Mouse (Mus musculus) bone marrow, adult 2 months (tissue): ENCODE measurements around the gene Arl2. TPM values are rescaled to one million over a fixed set of nuclear protein-coding genes. Genes with fewer than 3 reads are reported as not detected.

Experiments
- H3K27ac ChIP-seq: fragments of 200-500 bp; 2 replicates; pipeline ENCODE4 v1.5.1; 2012; ENCODE audit warnings: low read depth, mild to moderate bottlenecking, control low read depth, inconsistent platforms, low read length; ENCODE audit not compliant: control insufficient read depth, poor library complexity, insufficient read depth
- H3K4me1 ChIP-seq: fragments of 200-500 bp; 2 replicates; pipeline ENCODE4 v1.6.1; 2011; ENCODE audit warnings: low read length; ENCODE audit not compliant: control insufficient read depth, insufficient read depth
- H3K4me3 ChIP-seq: fragments of 200-500 bp; replicated peaks from 2 replicates; pipeline ENCODE3; 2011; ENCODE audit warnings: mild to moderate bottlenecking, low read depth, low read length, control low read depth; ENCODE audit not compliant: control insufficient read depth
- CTCF ChIP-seq: fragments of 200-500 bp; IDR thresholded peaks from 2 replicates; pipeline ENCODE4 v1.5.1; 2011; ENCODE audit warnings: low read length, control low read depth; ENCODE audit not compliant: control insufficient read depth, insufficient read depth
- POLR2A ChIP-seq: fragments of 200-500 bp; IDR thresholded peaks from 2 replicates; pipeline ENCODE4 v1.6.1; 2011; ENCODE audit warnings: low read depth, mild to moderate bottlenecking, control low read depth, low read length, borderline replicate concordance; ENCODE audit not compliant: control insufficient read depth
- WGBS: fragments of 180-500 bp; shearing (Covaris S2); methylation state at CpG from one replicate; pipeline ENCODE4 v1.1.7; 2018; 5-methylcytosine and 5-hydroxymethylcytosine counted together
- polyA plus RNA-seq: library from polyadenylated mRNA; stranded (reverse); fragments of >200 nt; gene quantifications from 2 replicates; pipeline ENCODE4 v1.2.4, GENCODE M21; 2011; ENCODE audit warnings: low replicate concordance; ENCODE audit not compliant: missing spikeins, insufficient read depth, insufficient read length

Gene Arl2
- 19.6 and 20.5 TPM in 2 replicates for polyA plus RNA-seq

GRCm38 (mm10) chr19:6141394-6141749 lies at the start of gene Arl2:
Gene Arl2 (minus strand): TSS chr19:6141548.
- Histone ChIP-seq H3K4me1 (no peaks in the 10 kb centered on the region), H3K4me3 (peak within 1 kb of the TSS; percentile 77), H3K27ac (peak within 1 kb of the TSS; percentile 81)
- WGBS = 1% methylated on average over 15 of the region's 15 CpGs
- TF ChIP-seq CTCF (peak; percentile 67), POLR2A (no peak)

DNA sequence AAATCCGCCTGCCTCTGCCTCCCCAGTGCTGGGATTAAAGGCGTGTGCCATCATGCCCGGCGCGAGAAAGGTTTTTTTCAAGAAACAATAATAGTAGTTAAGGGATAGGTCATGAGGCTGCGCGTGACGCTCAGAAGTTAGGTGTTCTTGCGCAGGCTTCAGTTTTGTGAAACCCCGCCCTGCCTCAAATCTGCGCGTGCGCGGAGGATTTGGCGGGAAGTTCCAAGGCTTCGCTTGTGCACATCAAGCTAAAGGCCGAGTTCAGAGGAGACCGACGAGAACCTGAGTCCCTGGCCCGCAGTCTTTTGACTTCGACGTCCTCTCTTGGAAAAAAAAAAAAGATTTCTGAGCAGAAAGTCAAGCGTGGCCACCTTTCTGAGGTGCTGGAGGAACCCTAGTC lies 42.8 kb upstream of the Arl2 start, which contains the start of gene Majin:
TSS of gene Majin (plus strand) at position 258 of the 400 bp plus-strand sequence.
- no peak within 1 kb of the TSS for H3K27ac ChIP-seq
- no peak within 1 kb of the TSS for H3K4me3 ChIP-seq
- TF ChIP-seq CTCF (no peak), POLR2A (no peak)
- no peaks in the 10 kb centered on the region for H3K4me1 ChIP-seq
- 84% methylated on average over 23 of the region's 23 CpGs for WGBS

GRCm38 (mm10) chr19:6182534-6182933 lies 41.2 kb upstream of the Arl2 start:
- no peaks in the 10 kb centered on the region for H3K4me1 ChIP-seq
- 7% methylated on average over 3 of the region's 3 CpGs for WGBS
- H3K4me3 ChIP-seq = no peak overlapping the region
- no peak for TF ChIP-seq POLR2A
- TF ChIP-seq CTCF = no peak
- no peak overlapping the region for H3K27ac ChIP-seq

DNA sequence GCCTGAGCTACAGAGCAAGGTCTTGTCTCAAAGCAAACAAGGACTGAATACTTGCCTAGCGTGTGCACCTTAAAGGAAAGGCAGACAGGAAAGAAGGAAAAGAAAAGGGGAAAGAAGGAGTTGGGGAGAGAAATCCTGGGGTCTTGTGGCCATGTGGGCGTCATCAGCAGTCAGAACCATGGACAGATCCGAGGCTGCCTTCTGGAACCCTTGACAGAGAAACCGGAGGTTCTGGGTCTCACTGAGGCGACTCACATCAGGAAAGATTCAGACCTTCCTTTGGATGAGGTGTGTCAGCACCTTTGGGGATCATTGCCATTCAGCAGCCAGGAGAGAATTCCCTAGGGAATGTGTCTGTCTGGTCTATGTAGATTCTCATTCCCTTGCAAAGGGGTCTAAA lies 40.3 kb upstream of the Arl2 start:
- TF ChIP-seq POLR2A = no peak
- TF ChIP-seq CTCF = no peak
- Histone ChIP-seq H3K27ac (no peak overlapping the region), H3K4me1 (no peaks in the 10 kb centered on the region), H3K4me3 (no peak overlapping the region)
- 24% methylated on average over 5 of the region's 5 CpGs for WGBS

- no peak overlapping the region for H3K27ac ChIP-seq
- 87% methylated on average over 6 of the region's 6 CpGs for WGBS
- H3K4me1 ChIP-seq = no peaks in the 10 kb centered on the region
- H3K4me3 ChIP-seq = no peak overlapping the region
- TF ChIP-seq POLR2A = no peak
- TF ChIP-seq CTCF = no peak
Observed at GRCm38 (mm10) chr19:6178775-6179174, 37.4 kb upstream of the Arl2 start.

DNA sequence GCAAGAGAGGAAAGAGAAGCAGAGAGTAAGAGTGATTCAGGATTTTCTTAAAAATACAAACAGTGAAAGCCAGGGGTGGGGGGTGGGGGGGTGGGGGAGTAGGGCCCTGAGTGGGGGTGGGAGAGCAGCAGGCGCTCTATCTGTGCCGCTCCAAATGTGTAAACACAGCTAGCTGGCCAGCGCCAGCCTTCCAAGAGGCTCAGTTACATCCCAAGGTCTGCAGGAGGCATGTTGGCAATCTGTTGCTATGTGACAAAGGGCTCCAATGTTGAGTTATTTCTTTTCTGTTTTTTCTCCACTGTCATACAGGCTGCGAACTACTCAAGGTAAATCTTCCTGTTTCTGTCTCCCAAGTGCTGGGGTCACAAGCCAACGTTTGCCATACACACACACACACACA lies 33.4 kb upstream of the Arl2 start:
- Histone ChIP-seq H3K4me1 (no peaks in the 10 kb centered on the region), H3K27ac (no peak overlapping the region), H3K4me3 (no peak overlapping the region)
- no peak for TF ChIP-seq POLR2A
- no peak for TF ChIP-seq CTCF
- 68% methylated on average over 5 of the region's 5 CpGs for WGBS

- H3K4me1 ChIP-seq = no peaks in the 10 kb centered on the region
- H3K27ac ChIP-seq = no peak overlapping the region
- WGBS = 71% methylated on average over 8 of the region's 8 CpGs
- TF ChIP-seq POLR2A (no peak), CTCF (no peak)
- H3K4me3 ChIP-seq = no peak overlapping the region
Observed at GRCm38 (mm10) chr19:6171215-6171614, 29.9 kb upstream of the Arl2 start.

DNA sequence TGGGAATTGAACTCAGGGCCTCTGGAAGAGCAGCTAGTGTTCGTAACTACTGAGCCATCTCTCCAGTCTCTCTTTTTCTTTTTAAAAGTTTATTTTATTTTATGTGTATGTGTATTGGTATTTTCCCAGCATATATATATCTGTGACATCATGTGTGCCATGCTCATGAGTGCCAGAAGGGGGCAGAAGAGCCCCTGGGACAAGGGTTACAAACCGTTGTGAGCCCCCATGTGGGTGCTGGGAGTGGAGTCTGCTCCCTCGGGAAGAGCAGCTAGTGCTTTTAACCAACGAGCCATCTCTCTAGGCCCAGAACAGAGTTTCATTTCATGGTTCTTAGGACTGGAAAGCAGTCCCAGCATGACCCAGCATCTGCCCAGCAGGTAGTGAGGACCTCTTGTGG lies 25.4 kb upstream of the Arl2 start:
- WGBS = 89% methylated on average over 4 of the region's 4 CpGs
- Histone ChIP-seq H3K4me1 (no peaks in the 10 kb centered on the region), H3K27ac (no peak overlapping the region), H3K4me3 (no peak overlapping the region)
- TF ChIP-seq CTCF = peak; percentile 16; the same call in 1 of the 2 replicates
- TF ChIP-seq POLR2A = no peak

DNA sequence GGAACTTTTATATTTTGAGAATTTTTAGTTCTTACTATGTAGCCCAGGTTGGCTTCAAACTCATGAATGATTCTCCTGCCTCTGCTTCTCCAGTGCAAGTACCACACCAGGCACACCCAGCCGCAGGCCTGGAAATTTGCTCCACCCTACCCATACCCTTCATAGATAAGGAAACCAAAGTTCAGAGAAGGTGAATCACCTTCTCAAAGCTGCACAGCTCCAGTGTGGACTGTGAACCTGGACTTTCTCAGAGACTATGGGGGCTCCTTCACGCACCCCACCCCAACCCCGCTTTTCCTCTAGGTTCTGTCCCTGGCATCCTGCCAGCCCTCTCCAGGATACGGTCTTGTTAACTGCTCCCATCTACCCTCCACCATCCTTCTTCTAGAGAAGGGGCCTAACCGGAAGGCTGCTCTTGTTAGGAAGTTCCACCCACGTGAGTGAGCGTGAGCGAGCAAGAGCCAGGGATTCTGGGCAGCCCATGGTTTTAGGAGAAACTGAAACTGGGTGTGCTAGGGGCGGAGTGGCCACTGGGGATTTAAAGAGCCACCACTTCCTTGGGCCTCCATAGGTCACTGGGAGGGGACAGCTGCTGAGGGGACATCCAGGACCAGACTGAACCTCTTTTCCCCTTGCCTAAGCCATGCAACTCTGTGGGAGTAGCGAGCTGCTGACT lies 22.7 kb upstream of the Arl2 start:
- TF ChIP-seq CTCF = no peak
- Histone ChIP-seq H3K4me1 (no peaks in the 10 kb centered on the region), H3K27ac (no peak overlapping the region), H3K4me3 (peak overlapping the region; percentile 26)
- 41% methylated on average over 10 of the region's 10 CpGs for WGBS
